In the genomic region with DNA sequence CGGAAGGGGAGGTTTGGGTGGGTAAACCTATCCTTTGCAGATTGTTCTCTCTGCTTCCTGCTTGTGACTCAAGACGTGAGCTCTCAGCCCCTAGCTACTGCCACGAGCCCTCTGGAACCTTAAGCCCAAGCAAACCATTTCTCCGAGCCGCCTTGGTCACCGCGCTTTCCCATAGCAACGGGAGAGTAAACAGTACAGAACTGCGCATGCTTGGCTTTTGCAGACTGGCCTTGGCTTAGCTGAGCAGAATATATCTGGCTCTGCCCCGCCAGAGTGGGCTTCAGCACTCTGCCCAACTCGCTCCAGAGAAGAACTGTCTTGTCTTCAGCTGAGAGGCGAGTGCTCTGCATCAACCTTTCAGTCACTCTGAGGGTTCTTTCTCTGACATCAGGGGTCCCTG, we compare ENCODE assay signal across 10 mouse cellular contexts.
DNase-seq lines count a peak whose midpoint lies in the region; ATAC-seq and TF ChIP-seq lines count a peak whose summit lies in the region.
"Had no signal": no experiment of that assay in that cellular context is flagged by ENCODE, and none has a peak within 500 bp of the region (broad histone marks: within the 10 kb centered on the region; RNA-seq: fewer than 3 reads in every experiment).

No protein-coding gene starts in this region.

- no peak for ATAC-seq in heart, embryonic 13.5 days (ENCODE audit: extremely low read depth, insufficient number of reproducible peaks, low FRiP score, low TSS enrichment)
- peak; percentile 50 for ATAC-seq in lung, postnatal 0 days
- no peak for ATAC-seq in midbrain, embryonic 16.5 days
- ATAC-seq: inflammation-experienced regulatory T-cells, adult 6 months had no signal

- TF ChIP-seq CTCF in lung, postnatal 0 days (IDR thresholded peaks at IDR 0.05) = no peak

- peak overlapping the region; percentile 24 for H3K4me2 ChIP-seq in heart, embryonic 13.5 days
- H3K4me2 ChIP-seq in lung, postnatal 0 days (replicated peaks; ENCODE audit: low read depth, low read length) = no peak overlapping the region
- H3K4me2 ChIP-seq in midbrain, embryonic 16.5 days (ENCODE audit: low read length) = peak overlapping the region; percentile 10; the same call in 1 of the 2 replicates
- H3K4me2 ChIP-seq: midbrain, embryonic 12.5 days had no signal

- no peak overlapping the region for H3K27ac ChIP-seq in heart, embryonic 13.5 days (replicated peaks)
- no peak overlapping the region for H3K27ac ChIP-seq in lung, postnatal 0 days (ENCODE audit: low read length)
- no peak overlapping the region for H3K27ac ChIP-seq in midbrain, embryonic 16.5 days (ENCODE audit: low read length)
- H3K27ac ChIP-seq: midbrain, embryonic 12.5 days had no signal

- intact Hi-C loops in heart, postnatal 25 days (cut with DNase I) = no loop called here

- no peak for TF ChIP-seq EP300 in lung, postnatal 0 days (IDR thresholded peaks at IDR 0.05)

- WGBS in heart, embryonic 13.5 days = 53% methylated on average over 12 of the region's 12 CpGs
- WGBS in lung, postnatal 0 days = 34% methylated on average over 12 of the region's 12 CpGs
- WGBS in midbrain, embryonic 16.5 days = 56% methylated on average over 12 of the region's 12 CpGs

- H3K27me3 ChIP-seq in heart, embryonic 13.5 days (replicated peaks) = peaks cover 17% of the 10 kb centered on the region
- H3K27me3 ChIP-seq in lung, postnatal 0 days (replicated peaks; ENCODE audit: insufficient read depth, low read length) = no peaks in the 10 kb centered on the region
- H3K27me3 ChIP-seq in midbrain, embryonic 16.5 days (ENCODE audit: control insufficient read depth, insufficient read depth, low read depth, low read length) = no peaks in the 10 kb centered on the region

- no peak for DNase-seq in heart, postnatal 25 days (ENCODE audit: low spot score)
- peak; percentile 52 for DNase-seq in lung, postnatal 0 days (ENCODE audit: low spot score)
- DNase-seq in lung, adult 18-20 months = no peak
- DNase-seq in adrenal gland, postnatal 10 days = peak; percentile 68
- DNase-seq in urinary bladder, adult 2 months (ENCODE audit: low spot score) = no peak
- no peak for DNase-seq in spleen, adult 18-20 months

- H3K36me3 ChIP-seq in heart, embryonic 13.5 days = no peaks in the 10 kb centered on the region
- H3K36me3 ChIP-seq in lung, postnatal 0 days (ENCODE audit: insufficient read depth, low read length) = no peaks in the 10 kb centered on the region
- no peaks in the 10 kb centered on the region for H3K36me3 ChIP-seq in midbrain, embryonic 16.5 days (ENCODE audit: control insufficient read depth, insufficient read depth, low read length)
- H3K36me3 ChIP-seq: midbrain, embryonic 12.5 days had no signal

- H3K4me1 ChIP-seq in heart, embryonic 13.5 days = peaks cover 11% of the 10 kb centered on the region; the same call in 1 of the 2 replicates
- no peaks in the 10 kb centered on the region for H3K4me1 ChIP-seq in lung, postnatal 0 days (ENCODE audit: insufficient read depth, low read depth, low read length)
- peaks cover 23% of the 10 kb centered on the region for H3K4me1 ChIP-seq in midbrain, embryonic 16.5 days (ENCODE audit: control insufficient read depth, insufficient read depth, low read length)

- H3K9me3 ChIP-seq in heart, embryonic 13.5 days = no peaks in the 10 kb centered on the region
- no peaks in the 10 kb centered on the region for H3K9me3 ChIP-seq in lung, postnatal 0 days (ENCODE audit: low read length)
- H3K9me3 ChIP-seq in midbrain, embryonic 16.5 days (replicated peaks; ENCODE audit: control insufficient read depth, low read length, poor library complexity, severe bottlenecking) = no peaks in the 10 kb centered on the region
- H3K9me3 ChIP-seq: midbrain, embryonic 12.5 days had no signal

- H3K4me3 ChIP-seq in heart, embryonic 13.5 days = no peak overlapping the region
- H3K4me3 ChIP-seq in lung, postnatal 0 days (ENCODE audit: low read depth, low read length) = no peak overlapping the region
- no peak overlapping the region for H3K4me3 ChIP-seq in midbrain, embryonic 16.5 days (ENCODE audit: low read depth, low read length)
- H3K4me3 ChIP-seq: midbrain, embryonic 12.5 days had no signal

- H3K9ac ChIP-seq in heart, embryonic 13.5 days = no peak overlapping the region
- no peak overlapping the region for H3K9ac ChIP-seq in lung, postnatal 0 days (replicated peaks; ENCODE audit: low read depth)
- H3K9ac ChIP-seq in midbrain, embryonic 16.5 days (ENCODE audit: low read depth, low read length) = no peak overlapping the region
- H3K9ac ChIP-seq: midbrain, embryonic 12.5 days had no signal

Comparison
In these comparisons a context has a peak if more than half of its experiments do, and no peak if none do; other contexts are left out.
1. DNase-seq: peak in lung, postnatal 0 days (single experiment) and adrenal gland, postnatal 10 days (single experiment); none in heart, postnatal 25 days (single experiment), lung, adult 18-20 months (0 of 2), urinary bladder, adult 2 months (single experiment) and spleen, adult 18-20 months (0 of 2).